In the genomic region with DNA sequence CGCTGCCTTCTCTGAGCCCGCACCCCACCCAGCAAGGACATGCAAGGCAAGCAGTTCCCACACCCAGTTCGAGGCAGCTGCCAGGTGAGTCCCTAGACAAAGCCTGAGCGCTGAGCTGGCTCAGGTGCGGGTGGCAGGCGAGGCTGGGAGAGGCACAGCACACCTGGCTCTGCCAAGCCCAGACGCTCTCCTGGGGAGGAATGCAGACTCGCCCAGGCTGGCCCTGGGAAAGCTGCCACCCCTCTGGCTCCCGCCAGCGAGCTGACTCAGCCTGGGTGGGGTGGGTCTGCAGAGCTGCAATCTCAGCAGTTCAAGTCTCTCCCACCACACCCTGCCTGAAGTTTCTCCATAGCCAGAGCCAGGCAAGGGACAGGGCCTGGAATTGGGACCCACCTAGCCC, we compare ENCODE assay signal across 10 mouse cellular contexts. TPM values are rescaled to one million over a fixed set of nuclear protein-coding genes. Genes with fewer than 3 reads are reported as not detected.
A peak's percentile ranks its signal among the peaks of the same experiment; 100 is the strongest.
DNase-seq lines count a peak whose midpoint lies in the region; ATAC-seq and TF ChIP-seq lines count a peak whose summit lies in the region.
"Had no signal": no experiment of that assay in that cellular context is flagged by ENCODE, and none has a peak within 500 bp of the region (broad histone marks: within the 10 kb centered on the region; RNA-seq: fewer than 3 reads in every experiment).

No protein-coding gene starts in this region.

- H3K27me3 ChIP-seq in lung, postnatal 0 days (replicated peaks; ENCODE audit: insufficient read depth, low read length) = no peaks in the 10 kb centered on the region
- H3K27me3 ChIP-seq: liver, embryonic 15.5 days had no signal

- H3K9me3 ChIP-seq in ES-E14 (ENCODE audit: control insufficient read depth, insufficient read depth, low read depth, low read length) = no peaks in the 10 kb centered on the region
- no peaks in the 10 kb centered on the region for H3K9me3 ChIP-seq in lung, postnatal 0 days (ENCODE audit: low read length)
- H3K9me3 ChIP-seq: liver, embryonic 15.5 days had no signal

- H3K4me3 ChIP-seq in ES-E14 (ENCODE audit: insufficient read depth in 1 of 2, low read depth in 1 of 2, low read length in 2 of 2, poor library complexity in 1 of 2, severe bottlenecking in 1 of 2) = peak overlapping the region; percentile 3 to 31; a peak in 1 of 4 replicates
- no peak overlapping the region for H3K4me3 ChIP-seq in lung, postnatal 0 days (ENCODE audit: low read depth, low read length)
- H3K4me3 ChIP-seq: liver, embryonic 15.5 days had no signal

- H3K36me3 ChIP-seq in ES-E14 (ENCODE audit: control insufficient read depth, insufficient read depth, low read length, poor library complexity, severe bottlenecking) = no peaks in the 10 kb centered on the region
- no peaks in the 10 kb centered on the region for H3K36me3 ChIP-seq in lung, postnatal 0 days (ENCODE audit: insufficient read depth, low read length)
- H3K36me3 ChIP-seq: liver, embryonic 15.5 days had no signal

- DNase-seq in adrenal gland, postnatal 14 days = peak; percentile 60
- DNase-seq in adrenal gland, postnatal 4 days (ENCODE audit: low spot score in 2 of 2) = no peak
- DNase-seq in ES-E14 (ENCODE audit: low read depth, low spot score) = no peak
- DNase-seq in heart, adult 8-10 months (ENCODE audit: low spot score) = peak; percentile 53
- peak; percentile 94 for DNase-seq in lung, postnatal 0 days (ENCODE audit: low spot score)
- DNase-seq in cerebellum, adult 11 months = no peak
- no peak for DNase-seq in natural killer cell, adult 2 months (ENCODE audit: low spot score in 2 of 2)

- no peak overlapping the region for H3K27ac ChIP-seq in ES-E14 (ENCODE audit: insufficient read depth, low read depth, low read length, poor library complexity, severe bottlenecking)
- H3K27ac ChIP-seq in lung, postnatal 0 days (ENCODE audit: low read length) = peak overlapping the region; percentile 92
- H3K27ac ChIP-seq: liver, embryonic 15.5 days had no signal

- in situ Hi-C loops in ES-E14 (cut with MboI; ENCODE audit: low sequenced_read_pairs in 2 of 2, unreplicated experiment in 2 of 2) = loop anchor here in 1 of 2 experiments (25.0 kb wide), 1 partner anchor 900 kb away; the partner anchor contains the start of gene Krt10

- peaks cover 0 to 27% of the 10 kb centered on the region in 2 experiments; a peak in 3 of 4 replicates for H3K4me1 ChIP-seq in ES-E14 (ENCODE audit: control insufficient read depth in 2 of 2, insufficient read depth in 2 of 2, low read length in 2 of 2, poor library complexity in 1 of 2)
- H3K4me1 ChIP-seq in lung, postnatal 0 days (ENCODE audit: insufficient read depth, low read depth, low read length) = peaks cover 6% of the 10 kb centered on the region
- H3K4me1 ChIP-seq: liver, embryonic 15.5 days had no signal

- H3K9ac ChIP-seq in ES-E14 (ENCODE audit: insufficient read depth, low read depth, low read length, poor library complexity, severe bottlenecking) = 0 out of 2 replicates have a peak overlapping the region, but pooled peaks have one; percentile 7
- H3K9ac ChIP-seq in lung, postnatal 0 days (replicated peaks; ENCODE audit: low read depth) = no peak overlapping the region
- H3K9ac ChIP-seq: liver, embryonic 15.5 days had no signal

- ATAC-seq in lung, postnatal 0 days = peak; percentile 90
- ATAC-seq in erythroblast, adult 5-6 weeks (replicated peaks; ENCODE audit: low FRiP score, poor library complexity, severe bottlenecking) = no peak

- no peak for TF ChIP-seq CTCF in lung, postnatal 0 days (IDR thresholded peaks at IDR 0.05)

- no peak overlapping the region for H3K4me2 ChIP-seq in lung, postnatal 0 days (replicated peaks; ENCODE audit: low read depth, low read length)
- H3K4me2 ChIP-seq: liver, embryonic 15.5 days had no signal

- WGBS in lung, postnatal 0 days = 43% methylated on average over 10 of the region's 10 CpGs

- TF ChIP-seq EP300 in lung, postnatal 0 days (IDR thresholded peaks at IDR 0.05) = no peak

TF ChIP-seq in ES-E14, 5 proteins besides CTCF, POLR2A, EP300 and RAD21:
- TF ChIP-seq CHD2 (IDR thresholded peaks at IDR 0.05; ENCODE audit: low read depth, low read length) (no peak), HCFC1 (IDR thresholded peaks at IDR 0.05; ENCODE audit: borderline replicate concordance, insufficient read depth, low read length) (no peak), MAFK (IDR thresholded peaks at IDR 0.05; ENCODE audit: insufficient read depth, low read depth, low read length) (0 out of 2 replicates have a peak, but pooled peaks have one; percentile 50)

RNA-seq across cellular contexts. Expression of gene Krt42, which starts 17.4 kb away (rescaled TPM):
- not detected in 2 replicates for total RNA-seq in adrenal gland, postnatal 14 days (2021)
- not detected for total RNA-seq in adrenal gland, postnatal 4 days (2021)
- total RNA-seq in ES-E14 (2012; rRNA removed) = 21.7 and 42.5 TPM in 2 replicates
- total RNA-seq in heart, adult 8-10 months (2022) = not detected
- not detected in 2 replicates for polyA plus RNA-seq in lung, postnatal 0 days (2015; fragmentation: Nextera tagmentation; extraction: Ambion mirVana)
- not detected in 2 replicates for total RNA-seq in erythroblast, adult 5-6 weeks (2015; ENCODE audit: low replicate concordance)
- total RNA-seq in erythroblast, adult 5-6 weeks (2017; ENCODE audit: low replicate concordance) = not detected in 2 replicates
- polyA plus RNA-seq: cortical plate, adult 2 months; liver, embryonic 15.5 days had no signal

RNA-seq across cellular contexts. Expression of gene Krt17, which starts 26.2 kb away (rescaled TPM):
- total RNA-seq in adrenal gland, postnatal 14 days (2021) = not detected in 2 replicates
- under 1 TPM; 0.25 to 0.31 TPM for total RNA-seq in adrenal gland, postnatal 4 days (2021)
- 3.2 and 8.5 TPM in 2 replicates for total RNA-seq in ES-E14 (2012; rRNA removed)
- total RNA-seq in heart, adult 8-10 months (2022) = not detected
- 0.58 and 0.65 TPM in 2 replicates for polyA plus RNA-seq in lung, postnatal 0 days (2015; fragmentation: Nextera tagmentation; extraction: Ambion mirVana)
- not detected in 2 replicates for total RNA-seq in erythroblast, adult 5-6 weeks (2015; ENCODE audit: low replicate concordance)
- not detected in 2 replicates for total RNA-seq in erythroblast, adult 5-6 weeks (2017; ENCODE audit: low replicate concordance)

RNA-seq across cellular contexts. Expression of gene Eif1, which starts 32.7 kb away (rescaled TPM):
- total RNA-seq in adrenal gland, postnatal 14 days (2021) = 987 and 1,021 TPM in 2 replicates
- 100 to 1,000 TPM; 886 to 904 TPM for total RNA-seq in adrenal gland, postnatal 4 days (2021)
- total RNA-seq in ES-E14 (2012; rRNA removed) = 322 and 326 TPM in 2 replicates
- 1,000 to 10,000 TPM; 1,527 to 1,967 (median 1,680) TPM for total RNA-seq in heart, adult 8-10 months (2022)
- 2,114 and 2,164 TPM in 2 replicates for polyA plus RNA-seq in lung, postnatal 0 days (2015; fragmentation: Nextera tagmentation; extraction: Ambion mirVana)
- 580 and 688 TPM in 2 replicates for total RNA-seq in erythroblast, adult 5-6 weeks (2015; ENCODE audit: low replicate concordance)
- 168 and 350 TPM in 2 replicates for total RNA-seq in erythroblast, adult 5-6 weeks (2017; ENCODE audit: low replicate concordance)

RNA-seq across cellular contexts. Expression of gene Krt16, which starts 38.3 kb away (rescaled TPM):
- not detected in 2 replicates for total RNA-seq in adrenal gland, postnatal 14 days (2021)
- total RNA-seq in adrenal gland, postnatal 4 days (2021) = not detected
- 0.31 and 0.69 TPM in 2 replicates for total RNA-seq in ES-E14 (2012; rRNA removed)
- not detected for total RNA-seq in heart, adult 8-10 months (2022)
- polyA plus RNA-seq in lung, postnatal 0 days (2015; fragmentation: Nextera tagmentation; extraction: Ambion mirVana) = not detected in 2 replicates
- total RNA-seq in erythroblast, adult 5-6 weeks (2015; ENCODE audit: low replicate concordance) = not detected in 2 replicates
- not detected in 2 replicates for total RNA-seq in erythroblast, adult 5-6 weeks (2017; ENCODE audit: low replicate concordance)
- polyA plus RNA-seq: cortical plate, adult 2 months; liver, embryonic 15.5 days had no signal

RNA-seq across cellular contexts. Expression of gene Gast, which starts 47.2 kb away (rescaled TPM):
- total RNA-seq in adrenal gland, postnatal 14 days (2021) = not detected in 2 replicates
- not detected for total RNA-seq in adrenal gland, postnatal 4 days (2021)
- total RNA-seq in ES-E14 (2012; rRNA removed) = 1.6 and 2.9 TPM in 2 replicates
- total RNA-seq in heart, adult 8-10 months (2022) = not detected
- polyA plus RNA-seq in lung, postnatal 0 days (2015; fragmentation: Nextera tagmentation; extraction: Ambion mirVana) = not detected in 2 replicates
- not detected in 2 replicates for total RNA-seq in erythroblast, adult 5-6 weeks (2015; ENCODE audit: low replicate concordance)
- not detected in 2 replicates for total RNA-seq in erythroblast, adult 5-6 weeks (2017; ENCODE audit: low replicate concordance)
- polyA plus RNA-seq: liver, embryonic 15.5 days had no signal

Comparison
In these comparisons a context has a peak if more than half of its experiments do, and no peak if none do; other contexts are left out.
1. DNase-seq: peak in adrenal gland, postnatal 14 days (single experiment), heart, adult 8-10 months (single experiment) and lung, postnatal 0 days (single experiment); none in adrenal gland, postnatal 4 days (0 of 2), ES-E14 (single experiment), cerebellum, adult 11 months (single experiment) and natural killer cell, adult 2 months (0 of 2).
2. RNA of gene Krt42, which starts 17.4 kb away (total RNA-seq): 21.7 to 42.5 TPM in ES-E14; not detected in adrenal gland, postnatal 4 days, not detected in adrenal gland, postnatal 14 days, not detected in heart, adult 8-10 months and not detected in erythroblast, adult 5-6 weeks; every median in the first group is over 10 times any median in the second.